Mouse (Mus musculus) heart, postnatal 0 days (tissue): ENCODE results near the gene Tcstv3. TPM values are rescaled to one million over a fixed set of nuclear protein-coding genes. Genes with fewer than 3 reads are reported as not detected.

Experiments used
- ATAC-seq: fragments of 200-750 bp; cut with Nextera tagmentation; 2 replicates; pipeline ENCODE4 v1.8.0; 2017; ENCODE audit warnings: low read depth, moderate number of reproducible peaks, moderate library complexity; ENCODE audit not compliant: insufficient read depth
- DNase-seq: peaks from one replicate; pipeline ENCODE4 v3.0.0-alpha.2; 2016; ENCODE audit warnings: low spot score
- H3K27ac ChIP-seq: fragments of 300-500 bp; sonication (generic); 2 replicates; pipeline ENCODE4 v1.5.1; 2014; ENCODE audit warnings: low read depth, mild to moderate bottlenecking
- H3K27me3 ChIP-seq: fragments of 300-500 bp; sonication (generic); 2 replicates; pipeline ENCODE4 v1.6.1; 2014; ENCODE audit warnings: low read length, mixed read lengths; ENCODE audit not compliant: control insufficient read depth, insufficient read depth
- H3K36me3 ChIP-seq: fragments of 300-500 bp; sonication (generic); replicated peaks from 2 replicates; pipeline ENCODE4 v1.6.1; 2014; ENCODE audit warnings: low read length, mixed read lengths; ENCODE audit not compliant: control insufficient read depth, insufficient read depth
- H3K4me1 ChIP-seq: fragments of 300-500 bp; sonication (generic); 2 replicates; pipeline ENCODE4 v1.6.1; 2014; ENCODE audit warnings: antibody characterized with exemption; ENCODE audit not compliant: control insufficient read depth, insufficient read depth
- H3K4me2 ChIP-seq: fragments of 300-500 bp; sonication (generic); 2 replicates; pipeline ENCODE4 v1.6.1; 2014; ENCODE audit warnings: low read depth, mild to moderate bottlenecking, low read length, moderate library complexity
- H3K4me3 ChIP-seq: fragments of 300-500 bp; sonication (generic); 2 replicates; pipeline ENCODE4 v1.5.1; 2014; ENCODE audit warnings: low read depth, low read length
- H3K9ac ChIP-seq: fragments of 300-500 bp; sonication (generic); replicated peaks from 2 replicates; pipeline ENCODE4 v1.6.1; 2014; ENCODE audit warnings: low read depth, low read length, mixed read lengths
- H3K9me3 ChIP-seq: fragments of 300-500 bp; sonication (generic); replicated peaks from 2 replicates; pipeline ENCODE4 v1.6.1; 2016; ENCODE audit warnings: low read length; ENCODE audit not compliant: control insufficient read depth
- CTCF ChIP-seq: IDR thresholded peaks from 2 replicates; pipeline ENCODE4 v1.5.1; 2016; ENCODE audit warnings: antibody characterized with exemption, control low read depth, low read depth
- EP300 ChIP-seq: IDR thresholded peaks from 2 replicates; pipeline ENCODE4 v1.6.1; 2016; ENCODE audit warnings: antibody characterized with exemption, low read depth
- WGBS: fragments of 180-500 bp; shearing (Covaris S2); extraction: QIAGEN DNeasy Blood & Tissue Kit; methylation state at CpG from one replicate; pipeline ENCODE4 v1.1.7; 2014; 5-methylcytosine and 5-hydroxymethylcytosine counted together
- polyA plus RNA-seq: library from polyadenylated mRNA; unstranded; fragments of >200 nt; fragmentation: Nextera tagmentation; extraction: Ambion mirVana; gene quantifications from 2 replicates; pipeline ENCODE4 v1.2.1, GENCODE M21; 2015
- total RNA-seq: library from RNA; depleted of rRNA; stranded (reverse); fragments of >200 nt; gene quantifications from 2 replicates; pipeline ENCODE4 v1.2.3, GENCODE M21; 2014; ENCODE audit warnings: low replicate concordance; rRNA removed

Gene Tcstv3
- total and polyA plus RNA-seq, 2 experiments from 2014 or later: not detected

DNA sequence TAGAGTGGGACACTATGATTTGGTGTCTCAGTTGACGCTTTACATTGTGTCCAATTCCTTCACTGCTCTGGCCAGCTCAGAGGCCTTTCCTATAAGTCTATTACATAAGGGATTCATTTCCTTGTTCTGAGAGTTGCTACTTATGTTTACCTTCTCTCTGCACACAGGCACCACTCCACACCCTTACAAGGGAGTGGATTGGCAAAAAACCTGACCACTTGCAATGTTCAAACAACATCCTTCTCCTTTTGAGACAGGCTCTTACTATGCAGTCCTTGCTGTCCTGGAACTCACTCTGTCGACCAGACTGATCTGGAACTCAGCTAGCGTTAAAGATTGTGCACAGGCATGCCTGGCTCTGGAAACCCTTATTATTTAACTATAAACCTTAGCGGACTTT, 5.9 kb upstream of the Tcstv3 start:
- Histone ChIP-seq H3K4me3 (no peak overlapping the region), H3K36me3 (no peaks in the 10 kb centered on the region), H3K4me2 (no peak overlapping the region), H3K27ac (no peak overlapping the region), H3K27me3 (no peaks in the 10 kb centered on the region), H3K4me1 (no peaks in the 10 kb centered on the region), H3K9ac (no peak overlapping the region), H3K9me3 (no peaks in the 10 kb centered on the region)
- 64% methylated on average over 4 of the region's 4 CpGs for WGBS
- TF ChIP-seq EP300: no peak
- no peak for ATAC-seq
- no peak for DNase-seq

DNA sequence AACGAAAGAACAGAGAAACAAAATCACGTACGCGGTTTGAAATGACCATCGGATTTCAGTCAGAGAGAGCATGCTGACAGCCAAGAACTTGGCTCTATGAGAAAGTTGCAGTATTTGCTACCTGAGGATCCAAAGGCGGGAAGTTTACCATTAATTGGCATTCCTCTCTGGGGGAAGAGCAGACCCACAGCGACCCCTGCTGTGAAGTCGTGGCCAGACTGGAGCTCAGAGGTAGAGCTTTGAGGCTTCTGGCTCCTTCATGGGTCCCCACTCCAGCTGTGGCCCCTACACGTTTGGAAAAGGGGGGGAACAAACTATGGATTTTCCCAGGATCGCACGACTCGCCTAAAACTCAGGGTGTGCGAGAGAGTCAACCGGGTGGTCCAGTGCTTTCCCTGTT, 3.1 kb upstream of the Tcstv3 start:
- no peak overlapping the region for H3K27ac ChIP-seq
- WGBS: 28% methylated on average over 14 of the region's 14 CpGs
- peak overlapping the region; percentile 17; the same call in 1 of the 2 replicates for H3K4me2 ChIP-seq
- H3K4me3 ChIP-seq: no peak overlapping the region
- H3K4me1 ChIP-seq: no peaks in the 10 kb centered on the region
- no peaks in the 10 kb centered on the region for H3K36me3 ChIP-seq
- ATAC-seq (no peak), DNase-seq (no peak)
- no peaks in the 10 kb centered on the region for H3K9me3 ChIP-seq
- TF ChIP-seq CTCF: peak; percentile 14; the same call in 1 of the 2 replicates
- TF ChIP-seq EP300: no peak
- H3K9ac ChIP-seq: no peak overlapping the region
- H3K27me3 ChIP-seq: no peaks in the 10 kb centered on the region

DNA sequence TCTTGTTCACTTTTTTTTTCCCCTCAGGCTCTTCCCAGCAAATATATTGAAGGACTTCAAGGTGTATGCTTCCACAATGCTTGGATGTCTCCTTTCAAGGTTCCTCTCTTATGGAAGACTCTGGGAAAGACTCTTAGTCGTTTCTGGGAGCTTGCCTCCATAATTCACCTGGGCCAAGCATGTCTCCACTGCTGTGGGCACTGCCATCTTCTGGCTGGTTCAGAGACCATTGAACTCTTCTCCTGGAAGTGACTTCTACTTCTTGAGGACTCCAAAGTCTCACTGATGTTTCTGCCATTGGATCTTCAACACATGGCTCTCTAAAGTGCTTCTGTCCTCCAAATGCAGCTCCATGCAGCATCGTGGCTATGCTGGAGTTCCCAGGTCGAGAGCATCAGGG, 3.5 kb downstream of the Tcstv3 start:
- Histone ChIP-seq H3K27me3 (no peaks in the 10 kb centered on the region), H3K4me2 (no peak overlapping the region), H3K9me3 (no peaks in the 10 kb centered on the region), H3K27ac (no peak overlapping the region), H3K36me3 (no peaks in the 10 kb centered on the region), H3K4me1 (no peaks in the 10 kb centered on the region), H3K9ac (no peak overlapping the region), H3K4me3 (no peak overlapping the region)
- TF ChIP-seq CTCF: no peak
- TF ChIP-seq EP300: no peak
- ATAC-seq (no peak), DNase-seq (no peak)
- WGBS: 60% methylated on average over 3 of the region's 3 CpGs

DNA sequence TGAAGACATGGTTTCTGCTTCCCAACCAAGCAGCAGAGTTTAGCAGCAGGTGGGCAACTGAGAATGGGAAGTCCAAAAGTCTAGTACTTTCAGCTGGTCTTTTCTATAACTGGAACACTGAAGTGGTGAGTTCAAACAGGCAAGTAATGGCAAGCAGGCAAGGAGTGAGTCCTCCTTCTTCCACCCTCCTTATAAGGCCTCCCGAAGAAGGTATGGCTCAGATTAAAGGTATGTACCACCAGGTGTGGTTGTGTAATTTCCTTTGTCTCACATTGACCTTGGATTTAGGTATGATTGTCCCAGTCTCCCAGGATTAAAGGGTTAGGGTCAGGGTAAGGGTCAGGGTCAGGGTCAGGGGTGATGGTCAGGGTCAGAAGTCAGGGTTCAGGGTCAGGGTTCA, 4.0 kb downstream of the Tcstv3 start:
- no peak overlapping the region for H3K9ac ChIP-seq
- no peak overlapping the region for H3K4me2 ChIP-seq
- ATAC-seq (no peak), DNase-seq (no peak)
- no peak for TF ChIP-seq EP300
- no peak for TF ChIP-seq CTCF
- no peak overlapping the region for H3K27ac ChIP-seq
- WGBS: 94% methylated on average over 1 of the region's 1 CpGs
- H3K36me3 ChIP-seq: no peaks in the 10 kb centered on the region
- no peak overlapping the region for H3K4me3 ChIP-seq
- H3K9me3 ChIP-seq: no peaks in the 10 kb centered on the region
- H3K4me1 ChIP-seq: no peaks in the 10 kb centered on the region
- no peaks in the 10 kb centered on the region for H3K27me3 ChIP-seq

Other genes starting within 250 kb of the Tcstv3 start
- gene Gm20767, start 176.6 kb upstream of the Tcstv3 start, total RNA-seq: not detected in 2 replicates
- not detected in 2 replicates for gene Gm20767, start 176.6 kb upstream of the Tcstv3 start, polyA plus RNA-seq
- gene Gm21818, start 144.4 kb upstream of the Tcstv3 start, total RNA-seq: not detected in 2 replicates
- not detected in 2 replicates for gene Gm21818, start 144.4 kb upstream of the Tcstv3 start, polyA plus RNA-seq
- gene Gm21762, start 100.9 kb upstream of the Tcstv3 start, total RNA-seq: not detected in 2 replicates
- not detected in 2 replicates for gene Gm21762, start 100.9 kb upstream of the Tcstv3 start, polyA plus RNA-seq
- not detected in 2 replicates for gene Gm21731, start 77.8 kb upstream of the Tcstv3 start, total RNA-seq
- not detected in 2 replicates for gene Gm21731, start 77.8 kb upstream of the Tcstv3 start, polyA plus RNA-seq
- gene AF067061, start 53.8 kb upstream of the Tcstv3 start, total RNA-seq: not detected in 2 replicates
- not detected in 2 replicates for gene AF067061, start 53.8 kb upstream of the Tcstv3 start, polyA plus RNA-seq
- gene BC147527, start 16.5 kb upstream of the Tcstv3 start, total RNA-seq: not detected in 2 replicates
- 0.36 TPM in 1 of 2 replicates, not detected in the other for gene BC147527, start 16.5 kb upstream of the Tcstv3 start, polyA plus RNA-seq